Mouse (Mus musculus) neural tube, embryonic 15.5 days (tissue): ENCODE measurements around the gene Foxp2. TPM values are rescaled to one million over a fixed set of nuclear protein-coding genes. Genes with fewer than 3 reads are reported as not detected.

ENCODE experiments used
- microRNA-seq: library from miRNA; unstranded; fragments of <30 nt; microRNA quantifications from one replicate; pipeline ENCODE4, GENCODE M21; 2017
- polyA plus RNA-seq: library from polyadenylated mRNA; unstranded; fragments of >200 nt; fragmentation: Nextera tagmentation; extraction: Ambion mirVana; gene quantifications from 2 replicates; pipeline ENCODE4 v1.2.1, GENCODE M21; 2015

The Foxp2 gene
- polyA plus RNA-seq, 1 experiment from 2014 or later: 14.9 TPM

Small RNA genes lying within 50 kb of the gene (microRNA-seq; reads per million reads assigned to microRNA genes)
- gene Gm25470: not detected

Other genes with a start within 250 kb of the Foxp2 start
- 0.04 and 0.05 TPM in 2 replicates for gene Ppp1r3a, start 146.1 kb upstream of the Foxp2 start, polyA plus RNA-seq